Mouse (Mus musculus): ENCODE data around the gene Ctnnbip1.

DNA sequence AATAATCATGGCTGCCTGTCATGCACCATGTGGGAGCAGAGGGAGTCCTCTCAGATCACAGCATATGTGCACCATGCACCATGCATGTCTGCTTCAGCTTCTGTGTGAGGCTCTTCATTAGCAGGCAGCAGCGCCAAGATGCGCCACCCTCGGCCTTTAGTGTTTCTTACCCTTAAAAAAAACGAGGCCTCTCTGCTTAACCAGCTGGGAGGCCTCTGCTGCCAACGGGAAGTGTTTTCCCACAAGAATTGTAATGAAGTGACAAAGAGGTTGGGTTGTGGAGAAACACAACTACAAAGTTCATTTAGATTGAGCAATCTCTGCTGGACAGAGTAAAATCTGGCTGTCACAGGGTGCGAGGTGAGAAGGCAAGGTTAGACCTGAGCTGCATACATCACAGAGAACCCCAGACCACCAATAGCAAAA is 6.8 kb upstream of the Ctnnbip1 start:
- TF ChIP-seq CTCF (IDR thresholded peaks at IDR 0.05; ENCODE audit: extremely low read depth, insufficient read depth, low read length) (no peak), POLR2A (IDR thresholded peaks at IDR 0.05; ENCODE audit: extremely low read depth, insufficient read depth, low read length) (no peak)

Data from cortical plate, adult 2 months (tissue).